Mouse (Mus musculus) ES-Bruce4 (cell line): ENCODE data around the gene Baz2b.

Experiments
- CTCF ChIP-seq: IDR thresholded peaks from one replicate; pipeline ENCODE4 v1.8.1; 2011; ENCODE audit warnings: low read depth, low read length
- POLR2A ChIP-seq: IDR thresholded peaks from one replicate; pipeline ENCODE4 v1.8.1; 2011; ENCODE audit warnings: low read length; ENCODE audit not compliant: insufficient read depth

DNA sequence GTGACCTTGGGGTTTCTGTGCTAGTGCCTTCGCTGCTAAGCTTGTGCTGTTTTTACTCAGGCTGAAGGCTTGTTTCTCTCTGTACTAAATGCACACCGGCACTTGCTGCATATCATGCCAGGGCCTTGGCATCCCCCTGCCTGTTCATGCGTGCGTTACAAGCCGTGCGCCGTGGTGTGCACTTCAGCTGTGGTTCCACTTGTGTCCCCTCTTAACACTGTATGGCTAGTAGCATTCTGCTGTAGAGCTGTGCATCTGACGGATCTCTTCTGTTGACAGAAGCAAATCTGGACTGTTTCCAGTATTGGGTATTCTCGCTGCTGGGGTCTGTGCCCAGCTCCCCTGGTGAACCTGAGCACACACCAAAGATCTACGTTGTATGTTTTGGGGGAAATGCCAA lies 356.1 kb downstream of the Baz2b start:
- TF ChIP-seq POLR2A: no peak
- no peak for TF ChIP-seq CTCF
